Mouse (Mus musculus): ENCODE data around the gene Tex44.
"Not testable (repeated sequence)": the region's sequence is repeated elsewhere in the genome, so short reads cannot be mapped to it uniquely, and the experiment has no call there.

Gene Tex44

GRCm38 (mm10) chr1:86447596-86448171 lies 21.6 kb downstream of the Tex44 start:
- DNase-seq (ENCODE audit: low read depth) = no peak

GRCm38 (mm10) chr1:86448272-86448671 lies 22.1 kb downstream of the Tex44 start:
- no peak for DNase-seq (ENCODE audit: low read depth)

GRCm38 (mm10) chr1:86449966-86450365 lies 23.8 kb downstream of the Tex44 start:
- DNase-seq (ENCODE audit: low read depth) = no peak

- DNase-seq (ENCODE audit: low read depth) = no peak
These were observed 26.6 kb downstream of the Tex44 start for GRCm38 (mm10) chr1:86452713-86453112.

- DNase-seq (ENCODE audit: low read depth) = no peak
These were observed 30.9 kb downstream of the Tex44 start for GRCm38 (mm10) chr1:86456892-86457581.

GRCm38 (mm10) chr1:86459371-86459770 lies 33.2 kb downstream of the Tex44 start:
- DNase-seq (ENCODE audit: low read depth) = no peak

GRCm38 (mm10) chr1:86464223-86464874 lies 38.2 kb downstream of the Tex44 start:
- DNase-seq (ENCODE audit: low read depth) = no peak

- DNase-seq (ENCODE audit: low read depth) = no peak
These were observed 38.7 kb downstream of the Tex44 start for GRCm38 (mm10) chr1:86464875-86465224.

- DNase-seq (ENCODE audit: low read depth) = no peak
These were observed 41.3 kb downstream of the Tex44 start for GRCm38 (mm10) chr1:86467416-86467815.

- DNase-seq (ENCODE audit: low read depth) = no peak
These were observed 43.7 kb downstream of the Tex44 start for GRCm38 (mm10) chr1:86469876-86470275.

- DNase-seq (ENCODE audit: low read depth) = no peak
These were observed 44.5 kb downstream of the Tex44 start for GRCm38 (mm10) chr1:86470519-86471181.

- DNase-seq (ENCODE audit: low read depth) = not testable (repeated sequence)
These were observed 45.4 kb downstream of the Tex44 start for GRCm38 (mm10) chr1:86471504-86471961.

- DNase-seq (ENCODE audit: low read depth) = no peak
These were observed 46.2 kb downstream of the Tex44 start for GRCm38 (mm10) chr1:86472197-86472952.

GRCm38 (mm10) chr1:86473109-86473760 lies 47.1 kb downstream of the Tex44 start:
- no peak for DNase-seq (ENCODE audit: low read depth)

Measured in c-Kit-positive CD71-negative TER-119-negative erythroid progenitor cells, embryonic 14.5 days (primary cell).